Mouse (Mus musculus) gastrocnemius, adult 18-20 months (tissue): ENCODE data around the gene Nacc1. TPM values are rescaled to one million over a fixed set of nuclear protein-coding genes. Genes with fewer than 3 reads are reported as not detected.
"Not testable (repeated sequence)": the region's sequence is repeated elsewhere in the genome, so short reads cannot be mapped to it uniquely, and the experiment has no call there.

Source experiments
- DNase-seq: peaks from one replicate; pipeline ENCODE4 v3.0.0; 2021; ENCODE audit warnings: low spot score
- total RNA-seq, 2 experiments: library from RNA; stranded (reverse); gene quantifications; 2 replicates each; pipeline ENCODE4 v1.2.3; 2021

Nacc1 gene
- total RNA-seq, 2 experiments from 2014 or later: 19.3 to 22.8 TPM

GRCm38 (mm10) chr8:84700526-84700925 lies 12.9 kb upstream of the Nacc1 start:
- DNase-seq: no peak

- peak; percentile 57 for DNase-seq
These were observed 12.2 kb upstream of the Nacc1 start for GRCm38 (mm10) chr8:84699861-84700322.

- DNase-seq: peak; percentile 67
These were observed 11.3 kb upstream of the Nacc1 start for GRCm38 (mm10) chr8:84698929-84699401.

GRCm38 (mm10) chr8:84698288-84698687 lies 10.6 kb upstream of the Nacc1 start:
- peak; percentile 4 for DNase-seq

GRCm38 (mm10) chr8:84697166-84698130 lies 9.8 kb upstream of the Nacc1 start:
- no peak for DNase-seq

GRCm38 (mm10) chr8:84695140-84695539 lies 7.5 kb upstream of the Nacc1 start:
- no peak for DNase-seq

- no peak for DNase-seq
These were observed 5.7 kb upstream of the Nacc1 start for GRCm38 (mm10) chr8:84693332-84693731.

- DNase-seq: peak; percentile 95
These were observed 1.6 kb upstream of the Nacc1 start for GRCm38 (mm10) chr8:84689091-84689915.

GRCm38 (mm10) chr8:84687003-84687704 lies 508 bp downstream of the Nacc1 start:
- no peak for DNase-seq

- DNase-seq: no peak
These were observed 1.3 kb downstream of the Nacc1 start, which contains the start of gene Trmt1 for GRCm38 (mm10) chr8:84686191-84687002. Gene Trmt1 (plus strand): TSS chr8:84686307.

GRCm38 (mm10) chr8:84684537-84684936 lies 3.1 kb downstream of the Nacc1 start:
- no peak for DNase-seq

- no peak for DNase-seq
These were observed 5.4 kb downstream of the Nacc1 start for GRCm38 (mm10) chr8:84682257-84682656.

GRCm38 (mm10) chr8:84681476-84681875 lies 6.2 kb downstream of the Nacc1 start:
- no peak for DNase-seq

- no peak for DNase-seq
These were observed 10.4 kb downstream of the Nacc1 start for GRCm38 (mm10) chr8:84677305-84677704.

GRCm38 (mm10) chr8:84670295-84671006 lies 17.2 kb downstream of the Nacc1 start:
- not testable (repeated sequence) for DNase-seq

GRCm38 (mm10) chr8:84668731-84669485 lies 18.8 kb downstream of the Nacc1 start:
- DNase-seq: no peak

GRCm38 (mm10) chr8:84668081-84668480 lies 19.6 kb downstream of the Nacc1 start:
- no peak for DNase-seq

- DNase-seq: no peak
These were observed 22.2 kb downstream of the Nacc1 start for GRCm38 (mm10) chr8:84665385-84665893.
